Mouse (Mus musculus): ENCODE measurements around the gene Galnt2. TPM values are rescaled to one million over a fixed set of nuclear protein-coding genes. Genes with fewer than 3 reads are reported as not detected.

The Galnt2 gene
- polyA plus RNA-seq, 1 experiment = 17.6 TPM

DNA sequence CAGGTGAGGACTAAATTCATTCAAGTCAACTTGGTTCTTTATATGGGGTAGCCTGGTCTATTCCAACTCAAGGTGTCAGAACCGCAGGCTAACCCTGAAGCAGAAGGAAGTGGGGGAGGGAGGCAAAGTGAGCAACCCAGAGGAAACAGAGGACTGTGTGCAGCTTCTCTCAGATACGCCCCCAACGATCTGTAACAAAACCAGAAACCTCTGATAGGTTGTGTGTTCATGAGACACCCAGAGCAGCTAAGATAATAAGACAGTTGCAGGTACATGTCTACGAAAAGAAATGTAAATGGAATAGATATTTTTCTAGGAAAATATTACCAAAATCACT lies 88.1 kb downstream of the Galnt2 start:
- TF ChIP-seq CTCF (IDR thresholded peaks at IDR 0.05; ENCODE audit: insufficient read depth, low read length) (no peak), POLR2A (IDR thresholded peaks at IDR 0.05; ENCODE audit: borderline replicate concordance, extremely low read depth, low read depth, low read length) (no peak)
- WGBS = 84% methylated on average over 4 of the region's 4 CpGs
- DNase-seq = no peak
- H3K4me1 ChIP-seq (ENCODE audit: control insufficient read depth, insufficient read depth, low read length) = peaks cover 9% of the 10 kb centered on the region
- no peak overlapping the region for H3K4me3 ChIP-seq (replicated peaks; ENCODE audit: extremely low read depth, low read depth, low read length)

DNA sequence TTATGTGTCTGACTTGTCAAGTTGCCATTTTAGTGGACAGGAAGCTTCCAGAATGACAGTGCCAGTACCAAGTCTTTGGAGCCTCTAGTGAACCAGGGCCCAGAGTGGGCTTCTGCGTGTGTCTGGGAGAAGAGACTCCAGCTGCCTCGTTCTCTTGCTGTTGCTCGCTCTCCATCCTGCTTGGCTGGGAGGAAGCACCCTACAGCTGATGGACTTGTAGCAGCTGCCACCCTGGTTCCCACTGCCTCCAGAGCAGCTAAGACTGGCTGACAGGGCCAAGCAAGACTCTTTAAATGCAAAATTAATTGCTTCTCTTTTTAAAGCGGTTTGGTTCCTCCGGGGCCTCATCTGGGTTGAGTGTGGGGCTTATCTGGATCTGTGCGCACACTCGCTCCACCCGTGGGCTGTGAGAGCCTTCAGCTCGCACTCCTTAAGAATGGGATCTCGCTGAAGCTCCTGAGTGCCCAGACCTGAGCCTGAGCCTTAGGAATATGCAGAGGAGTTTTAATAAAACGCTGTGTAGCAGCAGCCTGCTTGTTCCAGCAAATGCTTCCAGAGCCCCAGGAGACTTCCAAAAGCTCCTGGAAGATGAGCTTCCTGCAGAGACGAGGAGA lies 90.1 kb downstream of the Galnt2 start:
- TF ChIP-seq POLR2A (IDR thresholded peaks at IDR 0.05; ENCODE audit: borderline replicate concordance, extremely low read depth, low read depth, low read length) (no peak), CTCF (IDR thresholded peaks at IDR 0.05; ENCODE audit: insufficient read depth, low read length) (no peak)
- 69% methylated on average over 12 of the region's 12 CpGs for WGBS
- no peak overlapping the region for H3K4me3 ChIP-seq (replicated peaks; ENCODE audit: extremely low read depth, low read depth, low read length)
- peaks cover 9% of the 10 kb centered on the region for H3K4me1 ChIP-seq (ENCODE audit: control insufficient read depth, insufficient read depth, low read length)
- no peak for DNase-seq

DNA sequence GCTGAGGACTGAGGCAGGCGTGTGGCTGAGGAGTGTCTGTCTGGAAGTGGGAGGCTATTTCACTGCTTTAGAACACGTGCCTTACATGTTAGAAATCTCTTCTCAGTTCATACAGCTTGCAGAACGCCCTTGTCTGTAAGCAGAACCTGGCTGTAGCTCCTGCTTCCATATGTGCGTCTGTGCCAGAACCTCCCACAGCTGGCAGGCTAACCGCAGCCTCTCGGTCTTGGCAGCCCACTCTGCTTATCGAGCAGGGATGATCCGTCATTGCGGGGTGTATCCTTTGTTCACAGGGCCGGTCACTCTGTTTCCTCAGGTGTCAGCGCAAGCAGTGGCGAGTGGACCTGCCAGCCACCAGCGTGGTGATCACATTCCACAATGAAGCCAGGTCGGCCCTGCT lies 92.2 kb downstream of the Galnt2 start:
- WGBS = 79% methylated on average over 14 of the region's 14 CpGs
- H3K4me3 ChIP-seq (replicated peaks; ENCODE audit: extremely low read depth, low read depth, low read length) = no peak overlapping the region
- DNase-seq = no peak

DNA sequence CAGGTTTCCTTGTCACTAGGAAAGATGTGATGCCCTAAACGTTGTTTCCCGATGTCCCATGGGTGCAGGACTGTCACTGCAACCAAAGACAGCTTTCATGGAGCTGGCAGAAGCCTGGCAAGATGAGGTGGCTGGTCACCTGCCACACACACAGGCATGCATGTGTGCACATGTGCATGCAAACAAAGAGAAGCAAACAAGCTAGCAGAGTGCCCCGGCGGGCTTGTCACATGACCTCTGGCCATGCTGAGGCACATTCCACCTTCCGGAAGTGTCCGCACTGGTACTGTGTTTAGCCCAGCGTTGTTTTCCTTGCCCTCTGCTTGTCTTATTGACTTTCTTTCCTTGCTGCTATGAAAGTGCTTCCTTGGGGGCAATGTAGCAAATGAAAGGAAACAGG lies 97.1 kb downstream of the Galnt2 start:
- 78% methylated on average over 7 of the region's 7 CpGs for WGBS
- TF ChIP-seq CTCF (IDR thresholded peaks at IDR 0.05; ENCODE audit: insufficient read depth, low read length) (no peak), POLR2A (IDR thresholded peaks at IDR 0.05; ENCODE audit: borderline replicate concordance, extremely low read depth, low read depth, low read length) (no peak)
- Histone ChIP-seq H3K4me3 (replicated peaks; ENCODE audit: extremely low read depth, low read depth, low read length) (no peak overlapping the region), H3K4me1 (ENCODE audit: control insufficient read depth, insufficient read depth, low read length) (no peaks in the 10 kb centered on the region; the same call in 1 of the 2 replicates)
- no peak for DNase-seq

More for the DNA sequence above, 92.2 kb downstream of the Galnt2 start:
- no peaks in the 10 kb centered on the region for H3K4me1 ChIP-seq (ENCODE audit: control insufficient read depth, insufficient read depth, low read length)
- TF ChIP-seq POLR2A (IDR thresholded peaks at IDR 0.05; ENCODE audit: borderline replicate concordance, extremely low read depth, low read depth, low read length) (no peak), CTCF (IDR thresholded peaks at IDR 0.05; ENCODE audit: insufficient read depth, low read length) (no peak)

DNA sequence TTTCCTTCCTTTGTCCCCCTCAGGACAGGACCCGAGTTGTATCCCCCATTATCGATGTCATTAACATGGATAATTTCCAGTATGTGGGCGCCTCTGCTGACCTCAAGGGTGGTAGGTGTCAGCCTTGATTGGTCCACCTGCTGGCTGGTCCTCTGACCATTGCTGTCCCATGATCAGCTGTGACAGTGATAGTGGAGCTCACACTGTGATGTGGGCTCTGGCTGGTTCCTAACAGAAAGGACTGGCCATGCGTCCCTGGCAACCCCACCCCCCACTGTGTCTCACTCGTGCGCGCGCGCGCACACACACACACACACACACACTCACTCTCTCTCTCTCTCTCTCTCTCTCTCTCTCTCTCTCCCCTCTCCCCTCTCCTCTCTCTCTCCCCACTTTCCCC lies 98.5 kb downstream of the Galnt2 start:
- WGBS = 90% methylated on average over 10 of the region's 10 CpGs
- TF ChIP-seq CTCF (IDR thresholded peaks at IDR 0.05; ENCODE audit: insufficient read depth, low read length) (no peak), POLR2A (IDR thresholded peaks at IDR 0.05; ENCODE audit: borderline replicate concordance, extremely low read depth, low read depth, low read length) (no peak)
- H3K4me3 ChIP-seq (replicated peaks; ENCODE audit: extremely low read depth, low read depth, low read length) = no peak overlapping the region
- DNase-seq = no peak
- H3K4me1 ChIP-seq (ENCODE audit: control insufficient read depth, insufficient read depth, low read length) = no peaks in the 10 kb centered on the region; the same call in 1 of the 2 replicates

DNA sequence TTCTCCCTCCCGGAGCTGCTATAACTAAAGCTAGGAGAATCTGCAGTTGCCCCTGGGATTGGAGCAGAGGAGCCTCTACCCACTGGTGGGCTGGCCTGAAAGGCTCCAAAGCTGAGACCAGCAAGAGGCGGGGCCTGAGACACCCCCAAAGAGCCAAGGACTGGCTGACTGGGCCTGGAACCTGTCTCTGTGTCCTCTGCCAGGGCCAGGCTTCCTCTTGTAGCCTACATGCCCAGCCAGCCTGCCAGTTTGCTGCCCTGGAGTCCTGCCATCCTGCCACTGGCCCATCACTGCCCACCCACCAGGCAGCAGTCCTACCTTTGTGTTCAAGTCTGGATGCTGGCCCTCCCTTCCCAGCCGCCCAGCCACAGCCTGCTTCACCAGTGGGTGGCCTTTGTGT lies 99.2 kb downstream of the Galnt2 start:
- no peak for DNase-seq
- Histone ChIP-seq H3K4me1 (ENCODE audit: control insufficient read depth, insufficient read depth, low read length) (no peaks in the 10 kb centered on the region; the same call in 1 of the 2 replicates), H3K4me3 (replicated peaks; ENCODE audit: extremely low read depth, low read depth, low read length) (no peak overlapping the region)
- WGBS = 90% methylated on average over 2 of the region's 3 CpGs
- no peak for TF ChIP-seq CTCF (IDR thresholded peaks at IDR 0.05; ENCODE audit: insufficient read depth, low read length)
- no peak for TF ChIP-seq POLR2A (IDR thresholded peaks at IDR 0.05; ENCODE audit: borderline replicate concordance, extremely low read depth, low read depth, low read length)

DNA sequence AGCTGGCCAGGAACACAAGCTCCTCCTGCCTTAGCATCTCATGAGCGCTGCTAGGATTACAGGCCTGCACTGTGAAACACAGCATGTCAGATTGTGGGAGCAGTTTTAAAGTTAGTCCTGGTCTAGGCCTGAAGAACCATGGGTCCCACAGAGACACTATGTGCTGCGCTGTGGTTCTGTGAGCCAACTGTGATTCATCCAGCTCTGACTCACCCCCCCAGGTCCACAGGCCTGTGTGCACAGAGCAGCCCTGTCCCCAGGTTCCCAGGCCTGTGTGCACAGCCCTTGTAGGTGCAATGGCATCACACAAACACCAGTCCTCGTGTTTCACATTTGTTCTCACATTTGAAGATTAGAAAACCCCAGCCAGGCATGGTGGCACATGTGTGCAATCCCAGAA lies 99.9 kb downstream of the Galnt2 start:
- no peak for DNase-seq
- TF ChIP-seq CTCF (IDR thresholded peaks at IDR 0.05; ENCODE audit: insufficient read depth, low read length) = no peak
- no peak for TF ChIP-seq POLR2A (IDR thresholded peaks at IDR 0.05; ENCODE audit: borderline replicate concordance, extremely low read depth, low read depth, low read length)
- 84% methylated on average over 3 of the region's 3 CpGs for WGBS
- H3K4me3 ChIP-seq (replicated peaks; ENCODE audit: extremely low read depth, low read depth, low read length) = no peak overlapping the region
- no peaks in the 10 kb centered on the region; the same call in 1 of the 2 replicates for H3K4me1 ChIP-seq (ENCODE audit: control insufficient read depth, insufficient read depth, low read length)

DNA sequence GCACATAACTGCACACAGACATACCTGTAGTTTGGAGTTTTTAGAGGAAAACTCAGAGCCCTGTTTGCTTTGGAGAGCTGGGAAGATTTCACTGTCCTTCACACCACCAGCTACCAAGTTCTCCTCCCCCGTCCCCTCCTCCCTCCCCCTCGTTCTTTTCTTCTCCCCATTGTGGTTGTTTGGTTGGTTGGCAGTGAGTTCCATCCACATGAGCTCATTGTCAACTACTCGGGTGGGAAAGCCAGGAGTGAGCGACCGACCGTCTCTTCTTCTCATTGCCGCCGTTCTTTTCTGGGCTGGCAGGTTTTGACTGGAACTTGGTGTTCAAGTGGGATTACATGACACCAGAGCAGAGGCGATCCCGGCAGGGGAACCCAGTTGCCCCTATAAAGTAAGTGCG lies 100.5 kb downstream of the Galnt2 start:
- no peaks in the 10 kb centered on the region; the same call in 1 of the 2 replicates for H3K4me1 ChIP-seq (ENCODE audit: control insufficient read depth, insufficient read depth, low read length)
- H3K4me3 ChIP-seq (replicated peaks; ENCODE audit: extremely low read depth, low read depth, low read length) = no peak overlapping the region
- WGBS = 79% methylated on average over 11 of the region's 11 CpGs
- TF ChIP-seq POLR2A (IDR thresholded peaks at IDR 0.05; ENCODE audit: borderline replicate concordance, extremely low read depth, low read depth, low read length) (no peak), CTCF (IDR thresholded peaks at IDR 0.05; ENCODE audit: insufficient read depth, low read length) (no peak)
- no peak for DNase-seq

DNA sequence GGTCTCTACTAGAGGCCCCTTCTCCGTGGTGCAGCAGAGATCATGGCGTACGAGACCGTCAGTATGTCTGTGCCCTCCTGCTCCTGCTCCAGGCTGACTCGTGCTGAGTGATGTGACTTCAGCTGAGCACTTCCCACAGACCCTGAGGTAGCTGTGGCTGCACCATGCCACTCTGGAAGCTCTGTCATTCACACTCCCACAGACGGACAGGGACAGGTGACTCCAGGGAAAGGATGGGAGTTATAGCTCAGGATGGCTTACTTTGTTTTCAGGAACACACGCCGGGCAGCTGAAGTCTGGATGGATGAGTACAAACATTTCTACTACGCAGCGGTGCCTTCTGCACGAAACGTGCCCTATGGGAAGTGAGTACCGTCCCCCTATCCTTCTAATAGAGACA lies 105.1 kb downstream of the Galnt2 start:
- 92% methylated on average over 13 of the region's 13 CpGs for WGBS
- Histone ChIP-seq H3K4me3 (replicated peaks; ENCODE audit: extremely low read depth, low read depth, low read length) (no peak overlapping the region), H3K4me1 (ENCODE audit: control insufficient read depth, insufficient read depth, low read length) (0 out of 2 replicates have a peak, but pooled peaks cover 3% of the 10 kb centered on the region)
- TF ChIP-seq CTCF (IDR thresholded peaks at IDR 0.05; ENCODE audit: insufficient read depth, low read length) (no peak), POLR2A (IDR thresholded peaks at IDR 0.05; ENCODE audit: borderline replicate concordance, extremely low read depth, low read depth, low read length) (no peak)
- no peak for DNase-seq

DNA sequence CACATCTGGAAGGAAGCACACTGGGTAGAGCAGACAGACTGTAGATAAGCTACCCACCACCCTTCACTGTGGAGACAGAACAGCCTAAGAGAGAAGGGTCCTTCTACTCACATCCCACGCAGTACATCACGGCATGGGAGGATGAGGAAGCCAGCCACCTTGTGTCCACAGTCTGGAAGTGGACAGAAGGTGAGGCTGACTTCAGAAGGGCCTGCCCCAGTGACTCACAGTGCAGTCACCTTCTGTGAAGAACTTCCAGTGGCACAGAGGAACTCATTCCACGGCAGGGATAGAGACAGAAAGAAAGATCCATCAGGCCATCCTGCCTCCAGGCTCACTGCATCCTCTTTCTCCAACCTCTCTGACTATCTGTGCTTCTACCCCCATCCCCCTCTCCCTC lies 108.6 kb downstream of the Galnt2 start:
- 79% methylated on average over 3 of the region's 3 CpGs for WGBS
- DNase-seq = no peak
- H3K4me3 ChIP-seq (replicated peaks; ENCODE audit: extremely low read depth, low read depth, low read length) = no peak overlapping the region
- no peak for TF ChIP-seq CTCF (IDR thresholded peaks at IDR 0.05; ENCODE audit: insufficient read depth, low read length)
- TF ChIP-seq POLR2A (IDR thresholded peaks at IDR 0.05; ENCODE audit: borderline replicate concordance, extremely low read depth, low read depth, low read length) = no peak
- H3K4me1 ChIP-seq (ENCODE audit: control insufficient read depth, insufficient read depth, low read length) = 0 out of 2 replicates have a peak, but pooled peaks cover 3% of the 10 kb centered on the region
